Mouse (Mus musculus) brown adipose tissue, adult 24 weeks (tissue): ENCODE data around the gene Ap1s1. TPM values are rescaled to one million over a fixed set of nuclear protein-coding genes. Genes with fewer than 3 reads are reported as not detected.

Experiments used
- H3K27ac ChIP-seq: fragments of 200-500 bp; replicated peaks from 2 replicates; pipeline ENCODE4 v1.5.1; 2012; ENCODE audit warnings: low read depth, mild to moderate bottlenecking, low read length
- H3K4me1 ChIP-seq: fragments of 200-500 bp; 2 replicates; pipeline ENCODE4 v1.6.1; 2012; ENCODE audit warnings: low read length, mixed read lengths; ENCODE audit not compliant: control insufficient read depth, insufficient read depth, insufficient read length
- H3K4me3 ChIP-seq: fragments of 200-500 bp; 2 replicates; pipeline ENCODE4 v1.5.1; 2012; ENCODE audit warnings: low read depth, mild to moderate bottlenecking, low read length, moderate library complexity; ENCODE audit not compliant: insufficient read depth
- polyA plus RNA-seq: library from polyadenylated mRNA; stranded (reverse); fragments of >200 nt; gene quantifications from 2 replicates; pipeline ENCODE4 v1.2.4, GENCODE M21; 2012; ENCODE audit not compliant: missing spikeins, insufficient read depth, insufficient read length

Gene Ap1s1
- polyA plus RNA-seq, 1 experiment = 73.6 TPM

DNA sequence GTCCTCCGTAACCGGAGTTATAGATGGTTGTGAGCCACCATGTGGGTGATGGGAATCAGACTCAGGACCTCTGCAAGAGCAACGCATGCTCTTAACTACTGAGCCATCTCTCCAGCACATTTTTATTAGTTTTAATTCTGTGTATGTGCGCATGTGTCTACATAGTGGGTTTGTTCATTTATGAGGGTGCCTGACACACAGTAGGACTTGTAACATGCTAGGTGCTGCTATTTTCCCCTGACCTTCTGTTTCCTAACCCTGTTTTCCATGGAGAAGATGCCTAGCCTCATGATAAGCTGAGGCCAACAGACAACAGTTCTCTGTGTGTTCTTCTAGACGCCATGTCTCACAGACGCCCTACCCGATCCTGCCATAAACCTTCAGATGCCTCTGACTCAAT lies 1.9 kb downstream of the Ap1s1 start:
- Histone ChIP-seq H3K4me3 (no peak overlapping the region), H3K27ac (no peak overlapping the region), H3K4me1 (no peaks in the 10 kb centered on the region)

DNA sequence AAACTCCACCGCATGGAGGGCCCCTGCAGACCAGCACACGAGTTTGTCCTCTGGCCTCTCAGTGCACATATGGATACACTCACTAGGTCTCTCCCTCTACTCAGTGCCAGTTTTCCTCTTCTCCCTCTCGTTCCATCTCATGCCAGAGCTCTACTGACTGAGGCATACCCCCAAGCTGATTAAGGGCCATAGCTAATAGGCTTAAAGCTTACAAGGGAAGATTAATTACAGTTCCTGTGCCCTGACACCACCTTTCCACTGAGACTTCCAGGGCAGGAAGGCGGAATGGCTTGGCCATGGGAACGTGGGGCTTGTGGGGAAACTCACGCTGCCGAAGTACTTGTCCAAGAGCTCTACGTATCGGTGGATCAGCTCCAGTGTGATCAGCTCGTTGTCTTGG lies 4.5 kb downstream of the Ap1s1 start:
- Histone ChIP-seq H3K27ac (no peak overlapping the region), H3K4me3 (no peak overlapping the region), H3K4me1 (no peaks in the 10 kb centered on the region)

DNA sequence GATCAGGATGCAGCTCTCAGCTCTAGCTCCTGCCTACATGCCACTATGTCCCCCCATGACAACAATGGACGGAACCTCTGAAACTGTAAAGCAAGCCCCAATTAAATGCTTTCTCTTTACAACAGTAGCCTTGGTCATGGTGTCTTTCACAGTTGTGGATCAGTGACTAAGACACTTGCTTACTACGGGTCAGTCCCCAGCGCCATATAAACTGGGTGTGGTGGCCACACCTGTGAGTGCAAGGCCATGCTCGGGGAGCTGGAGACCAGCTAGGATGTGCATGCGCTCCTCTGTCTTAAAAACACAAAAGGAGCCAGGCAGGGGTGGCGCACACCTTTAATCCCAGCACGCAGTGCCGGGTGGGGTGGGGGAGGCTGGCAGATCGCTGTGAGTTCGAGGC lies 6.5 kb downstream of the Ap1s1 start:
- H3K27ac ChIP-seq = no peak overlapping the region
- H3K4me3 ChIP-seq = no peak overlapping the region
- H3K4me1 ChIP-seq = no peaks in the 10 kb centered on the region

DNA sequence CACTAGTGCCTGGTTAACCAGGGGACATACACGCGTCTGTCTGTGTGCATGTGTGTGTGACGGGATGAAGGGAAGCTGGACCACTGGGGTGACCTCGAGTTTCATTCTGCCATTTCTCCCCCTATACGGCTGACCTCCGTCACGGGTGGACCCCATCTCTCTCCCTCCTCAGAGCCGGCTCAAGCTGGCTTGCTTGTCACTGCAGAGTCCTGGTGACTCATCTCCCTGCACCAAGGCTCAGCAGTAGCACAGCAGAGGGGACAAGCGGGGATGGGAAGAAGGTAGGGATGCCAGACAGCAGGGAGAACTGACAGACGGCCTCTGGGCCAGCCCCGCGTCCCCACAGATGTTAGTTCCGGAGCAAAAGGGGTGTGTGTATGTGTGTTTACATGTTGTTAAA lies 9.7 kb downstream of the Ap1s1 start:
- Histone ChIP-seq H3K4me1 (peaks cover 3% of the 10 kb centered on the region), H3K27ac (no peak overlapping the region), H3K4me3 (no peak overlapping the region)

DNA sequence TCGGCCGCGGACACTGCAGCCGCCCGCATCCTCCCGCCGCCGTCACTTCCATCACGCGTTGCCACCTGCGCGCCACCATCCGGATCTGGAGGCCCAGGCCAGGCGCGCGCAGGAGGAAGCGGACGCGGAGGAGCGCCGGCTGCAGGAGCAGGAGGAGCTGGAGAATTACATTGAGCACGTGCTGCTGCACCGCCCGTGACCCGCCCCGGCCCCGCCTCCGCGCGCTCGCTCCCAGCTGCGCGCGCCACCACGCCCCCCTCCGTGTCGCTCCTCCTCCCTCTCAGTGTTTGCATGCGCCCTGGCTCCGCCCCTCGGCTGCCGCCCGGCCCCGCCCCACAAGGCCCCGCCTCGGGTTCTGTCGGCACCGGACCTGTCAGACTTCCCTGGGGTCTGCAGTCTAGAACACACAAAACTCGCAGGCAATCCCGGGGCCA lies 13.3 kb downstream of the Ap1s1 start:
- Histone ChIP-seq H3K4me1 (peaks cover 5% of the 10 kb centered on the region), H3K4me3 (peak overlapping the region; percentile 58), H3K27ac (no peak overlapping the region)

DNA sequence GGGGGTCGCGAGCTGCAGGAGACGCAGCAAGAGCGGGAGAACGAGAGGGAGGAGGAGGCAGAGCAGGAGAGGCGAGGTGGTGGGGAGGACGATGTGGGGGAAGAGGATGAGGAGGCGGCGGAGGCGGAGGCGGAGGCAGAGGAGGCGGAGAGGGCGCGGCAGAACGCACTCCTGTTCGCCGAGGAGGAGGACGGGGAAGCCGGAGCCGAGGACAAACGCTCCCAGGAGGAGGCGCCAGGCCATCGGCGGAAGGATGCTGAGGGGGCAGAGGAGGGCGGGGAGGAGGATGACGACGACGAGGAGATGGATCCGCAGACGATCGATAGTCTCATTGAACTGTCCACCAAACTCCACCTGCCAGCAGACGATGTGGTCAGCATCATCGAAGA lies 13.9 kb downstream of the Ap1s1 start:
- H3K4me3 ChIP-seq = peak overlapping the region; percentile 49
- no peak overlapping the region for H3K27ac ChIP-seq
- H3K4me1 ChIP-seq = peaks cover 5% of the 10 kb centered on the region

DNA sequence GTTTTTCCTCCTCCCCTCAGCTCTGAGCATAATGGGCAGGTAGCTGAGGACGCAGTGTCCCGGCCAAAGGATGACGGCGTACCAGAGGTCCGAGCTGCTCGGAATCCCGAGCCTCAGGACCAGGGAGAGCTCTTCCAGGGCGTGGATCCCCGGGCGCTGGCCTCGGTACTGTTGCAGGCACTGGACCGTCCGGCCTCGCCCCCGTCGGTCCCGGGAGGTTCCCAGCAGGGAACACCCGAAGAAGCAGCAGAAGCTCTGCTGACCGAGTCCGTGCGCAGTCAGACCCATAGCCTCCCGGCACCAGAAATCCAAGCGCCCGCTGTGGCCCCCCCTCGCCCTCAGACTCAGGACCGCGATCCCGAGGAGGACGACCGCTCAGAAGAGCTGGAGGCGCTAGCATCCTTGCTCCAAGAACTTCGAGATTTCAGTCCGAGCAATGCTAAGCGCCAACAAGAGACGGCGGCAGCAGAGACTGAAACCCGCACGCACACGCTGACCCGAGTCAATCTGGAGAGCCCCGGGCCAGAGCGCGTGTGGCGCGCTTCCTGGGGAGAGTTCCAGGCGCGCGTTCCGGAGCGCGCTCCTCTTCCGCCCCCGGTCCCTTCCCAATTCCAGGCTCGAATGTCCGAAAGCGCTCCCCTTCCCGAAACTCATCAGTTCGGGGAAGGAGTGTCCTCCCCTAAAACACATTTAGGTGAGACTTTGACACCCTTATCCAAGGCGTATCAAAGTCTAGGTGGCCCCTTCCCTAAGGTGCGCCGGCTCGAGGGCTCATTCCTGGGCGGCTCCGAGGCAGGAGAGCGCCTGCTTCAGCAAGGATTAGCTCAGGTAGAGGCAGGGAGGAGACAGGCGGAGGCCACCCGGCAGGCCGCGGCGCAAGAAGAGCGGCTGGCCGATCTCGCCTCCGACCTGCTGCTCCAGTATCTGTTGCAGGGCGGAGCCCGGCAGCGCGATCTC lies 14.6 kb downstream of the Ap1s1 start:
- Histone ChIP-seq H3K27ac (no peak overlapping the region), H3K4me1 (peaks cover 5% of the 10 kb centered on the region), H3K4me3 (peak overlapping the region; percentile 49)

DNA sequence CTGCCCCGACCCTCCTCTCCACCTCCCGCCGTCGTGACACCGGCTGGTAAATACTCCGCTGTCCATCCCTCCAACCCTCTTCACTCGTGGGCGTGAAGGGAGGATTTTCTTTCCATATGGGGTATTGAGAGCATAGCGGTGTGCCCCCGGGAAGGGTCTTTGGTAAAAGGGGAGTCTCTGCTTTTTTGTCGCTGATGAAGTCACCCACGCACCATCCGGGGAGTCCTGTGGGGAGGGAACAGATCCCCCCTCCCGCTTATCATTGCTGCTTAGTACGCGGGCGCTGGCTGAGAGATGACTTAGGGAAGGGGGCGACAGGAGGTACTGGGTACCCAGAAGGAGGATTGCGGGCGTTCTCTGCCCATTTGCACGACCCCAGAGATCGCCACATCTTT lies 15.5 kb downstream of the Ap1s1 start:
- H3K4me1 ChIP-seq = peaks cover 5% of the 10 kb centered on the region
- H3K4me3 ChIP-seq = no peak overlapping the region
- no peak overlapping the region for H3K27ac ChIP-seq

DNA sequence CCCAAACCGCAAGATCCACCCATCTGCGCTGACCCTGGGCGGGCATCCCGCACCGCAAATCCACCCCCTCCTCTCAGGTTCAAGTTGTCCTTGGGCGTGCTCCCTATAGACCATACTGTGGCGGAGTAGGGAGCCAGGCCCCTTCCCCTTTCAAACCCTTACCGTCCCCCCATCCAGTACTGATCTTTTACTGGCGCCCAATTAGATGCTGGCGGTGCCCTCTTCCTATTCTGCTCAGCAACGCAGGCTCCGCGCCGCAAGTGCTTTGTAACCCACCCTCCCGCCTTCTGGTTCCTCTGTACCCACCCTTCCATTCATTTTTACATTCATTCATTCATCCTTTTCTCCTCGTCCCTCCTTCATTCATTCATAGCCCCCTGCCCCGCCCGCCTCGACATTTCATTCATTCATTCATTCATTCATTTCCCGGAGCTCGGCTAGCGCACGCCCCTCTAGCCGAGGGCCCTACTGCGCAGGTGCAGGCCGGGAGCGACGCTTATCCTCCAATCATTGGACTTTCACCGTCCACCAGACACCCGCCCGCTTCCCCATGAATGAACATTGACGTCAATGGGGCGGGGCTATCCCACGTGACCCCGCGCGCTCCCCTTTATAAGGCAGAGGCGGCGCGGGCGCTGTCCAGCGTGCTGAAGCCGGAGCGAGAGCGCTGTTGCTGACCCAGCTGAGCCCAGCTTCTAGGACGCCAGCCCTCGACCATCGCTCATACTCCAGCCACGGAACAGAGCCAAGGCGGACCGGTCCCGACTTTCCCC lies 16.1 kb downstream of the Ap1s1 start:
- Histone ChIP-seq H3K4me3 (peak overlapping the region; percentile 22; the same call in 1 of the 2 replicates), H3K4me1 (peaks cover 5% of the 10 kb centered on the region), H3K27ac (no peak overlapping the region)

DNA sequence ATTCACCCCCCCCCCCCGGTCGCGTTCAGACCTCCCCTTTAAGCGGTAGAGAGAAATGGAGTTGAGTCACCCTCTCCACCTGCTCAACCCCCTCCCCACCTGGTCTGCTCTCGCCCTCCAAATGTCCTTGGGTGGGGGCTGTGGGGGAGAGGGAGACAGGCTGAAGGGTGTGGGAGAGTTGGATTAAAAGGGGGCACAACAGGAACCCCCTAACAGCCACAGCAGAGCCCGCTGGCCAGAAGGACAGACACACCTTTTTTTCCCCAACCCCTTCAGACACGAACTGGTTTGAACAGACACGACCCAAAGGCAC lies 16.7 kb downstream of the Ap1s1 start:
- no peak overlapping the region for H3K27ac ChIP-seq
- H3K4me1 ChIP-seq = peaks cover 5% of the 10 kb centered on the region
- H3K4me3 ChIP-seq = no peak overlapping the region

DNA sequence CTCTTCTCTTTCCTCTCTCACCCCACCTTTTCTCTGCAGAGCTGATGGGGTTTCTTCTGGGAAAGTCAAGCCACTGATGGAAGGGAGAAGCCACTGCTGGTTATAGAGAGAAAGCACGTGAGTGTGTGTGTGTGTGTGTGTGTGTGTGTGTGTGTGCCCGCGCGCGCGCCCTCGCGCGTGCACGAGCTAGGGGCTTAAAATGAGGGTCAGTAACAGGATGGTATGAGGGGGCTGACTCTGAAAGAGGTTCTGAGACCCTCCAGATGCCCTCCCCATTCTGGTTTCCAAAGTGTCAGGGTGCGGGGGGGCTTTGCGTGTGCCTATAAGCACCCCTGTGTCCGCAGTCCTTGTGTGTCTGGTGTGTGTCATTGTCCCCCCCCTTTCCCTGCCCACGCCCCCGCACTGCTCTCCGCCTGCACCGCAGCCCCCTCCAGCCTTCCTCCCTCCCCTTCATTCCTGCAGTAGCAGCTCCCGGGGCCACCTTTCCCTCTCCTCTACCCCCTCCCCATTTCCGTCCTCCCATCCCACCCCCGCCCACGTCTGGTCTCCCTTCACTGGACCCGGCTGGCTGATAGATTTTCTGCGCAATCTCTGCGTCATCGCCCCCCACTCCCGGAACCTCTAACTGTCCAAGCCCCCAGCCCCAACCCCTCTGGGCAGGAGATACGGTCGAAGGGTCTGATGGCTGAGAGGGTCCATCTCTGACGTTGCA lies 17.2 kb downstream of the Ap1s1 start:
- no peak overlapping the region for H3K4me3 ChIP-seq
- no peak overlapping the region for H3K27ac ChIP-seq
- peaks cover 5% of the 10 kb centered on the region for H3K4me1 ChIP-seq

DNA sequence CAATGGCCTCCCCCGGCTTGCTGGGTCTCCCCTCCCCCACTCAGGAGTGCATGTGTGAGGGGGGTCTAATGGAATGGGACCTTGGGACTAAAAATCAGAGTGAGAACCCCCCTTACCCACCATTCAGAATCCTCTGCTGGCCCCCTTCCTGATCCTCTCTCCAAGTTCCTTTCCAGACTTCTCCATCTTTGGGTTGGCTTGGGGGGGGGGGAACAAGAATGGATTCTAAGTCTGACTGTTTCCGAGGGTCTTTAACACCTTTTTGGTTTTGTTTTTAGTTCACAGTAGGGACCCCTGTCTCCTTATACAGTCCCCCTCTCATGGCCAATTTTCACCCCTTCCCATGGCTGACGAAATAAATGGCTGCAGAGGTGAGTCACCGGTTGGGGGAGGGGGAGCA lies 19.8 kb downstream of the Ap1s1 start, which contains the start of gene Vgf:
TSS of gene Vgf (plus strand) at position 301 of the 400 bp plus-strand sequence.
- Histone ChIP-seq H3K4me3 (no peak within 1 kb of the TSS), H3K4me1 (0 out of 2 replicates have a peak, but pooled peaks cover 2% of the 10 kb centered on the region), H3K27ac (no peak within 1 kb of the TSS)

DNA sequence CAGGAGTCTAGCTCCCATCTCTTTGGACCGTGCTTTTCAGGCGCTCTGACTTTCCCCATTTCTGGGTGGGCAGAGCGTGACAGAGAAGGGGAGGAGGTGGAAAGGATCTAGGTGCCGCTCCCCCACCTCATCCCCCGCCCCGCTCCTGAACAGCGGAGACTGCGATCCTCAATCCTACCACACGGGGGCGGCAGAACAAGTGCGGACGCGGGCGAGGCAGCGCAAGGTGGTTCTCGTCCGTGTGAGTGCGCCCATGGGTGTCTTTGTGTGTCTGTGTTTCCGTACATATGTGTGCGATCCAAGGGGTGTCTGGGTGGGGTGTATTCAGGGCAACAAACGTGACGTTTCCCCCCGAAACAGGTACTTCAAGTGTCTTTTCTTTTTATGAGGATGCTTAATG lies 20.8 kb downstream of the Ap1s1 start:
- no peaks in the 10 kb centered on the region for H3K4me1 ChIP-seq
- no peak overlapping the region for H3K4me3 ChIP-seq
- no peak overlapping the region for H3K27ac ChIP-seq

DNA sequence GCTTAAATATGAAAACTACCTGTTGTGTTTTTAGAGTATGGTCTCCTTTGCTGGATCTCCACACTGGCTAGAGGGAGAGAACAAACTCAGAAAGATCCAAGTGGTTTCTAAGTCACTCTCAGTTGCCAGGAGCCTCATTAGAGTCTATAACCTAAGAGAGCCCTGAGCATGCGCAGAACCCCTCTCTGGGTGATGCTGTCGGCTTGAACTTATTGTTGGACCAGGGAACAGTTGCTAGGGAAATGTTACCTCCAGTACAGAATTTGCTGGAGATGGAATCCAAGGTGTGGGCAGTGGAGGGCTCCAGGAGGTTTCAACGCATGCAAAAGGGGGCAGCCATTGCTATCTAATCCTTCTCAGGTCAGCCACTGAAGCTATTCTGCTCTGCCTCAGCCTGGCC lies 21.6 kb downstream of the Ap1s1 start:
- Histone ChIP-seq H3K4me3 (no peak overlapping the region), H3K4me1 (no peaks in the 10 kb centered on the region), H3K27ac (no peak overlapping the region)

DNA sequence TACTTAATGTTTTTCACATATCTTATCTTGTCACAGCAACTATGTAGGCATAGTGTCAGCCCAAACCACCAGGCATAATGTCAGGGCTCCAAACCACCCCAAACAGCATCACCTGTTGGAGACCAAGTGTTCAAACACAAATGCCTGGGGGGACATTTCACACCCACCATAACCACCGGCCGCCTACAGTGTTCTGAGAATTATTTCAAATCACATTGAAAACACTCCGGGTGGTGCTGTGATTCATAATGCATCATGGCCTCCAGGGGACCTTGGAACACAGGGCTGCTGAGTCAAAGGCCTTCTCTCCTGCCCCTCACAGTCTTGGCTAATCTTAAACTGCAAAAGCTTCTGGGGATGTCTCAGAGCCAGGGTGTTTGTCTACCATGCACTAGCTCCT lies 30.0 kb downstream of the Ap1s1 start:
- H3K27ac ChIP-seq = no peak overlapping the region
- H3K4me3 ChIP-seq = no peak overlapping the region

More for the DNA sequence above, 30.0 kb downstream of the Ap1s1 start:
- H3K4me1 ChIP-seq = no peaks in the 10 kb centered on the region
